Mouse (Mus musculus) liver, embryonic 13.5 days (tissue): ENCODE data around the gene Birc6. TPM values are rescaled to one million over a fixed set of nuclear protein-coding genes. Genes with fewer than 3 reads are reported as not detected.

Experiments
- ATAC-seq: fragments of 200-750 bp; cut with Nextera tagmentation; 2 replicates; pipeline ENCODE4 v1.8.0; 2017; ENCODE audit warnings: low read depth, mild to moderate bottlenecking, moderate number of reproducible peaks, moderate library complexity
- DNase-seq: peaks from one replicate; pipeline ENCODE4 v3.0.0; 2022
- H3K27ac ChIP-seq: fragments of 300-500 bp; sonication (generic); 2 replicates; pipeline ENCODE4 v1.5.1; 2015; ENCODE audit warnings: moderate library complexity, mild to moderate bottlenecking, inconsistent platforms
- H3K27me3 ChIP-seq: fragments of 300-500 bp; sonication (generic); 2 replicates; pipeline ENCODE4 v1.6.1; 2015; ENCODE audit warnings: mild to moderate bottlenecking, inconsistent platforms
- H3K36me3 ChIP-seq: fragments of 300-500 bp; sonication (generic); 2 replicates; pipeline ENCODE4 v1.6.1; 2015; ENCODE audit warnings: mild to moderate bottlenecking, inconsistent platforms
- H3K4me1 ChIP-seq: fragments of 300-500 bp; sonication (generic); replicated peaks from 2 replicates; pipeline ENCODE4 v1.6.1; 2015; ENCODE audit warnings: inconsistent platforms
- H3K4me2 ChIP-seq: fragments of 300-500 bp; sonication (generic); 2 replicates; pipeline ENCODE4 v1.6.1; 2015; ENCODE audit warnings: inconsistent platforms, mild to moderate bottlenecking, moderate library complexity
- H3K4me3 ChIP-seq: fragments of 300-500 bp; sonication (generic); replicated peaks from 2 replicates; pipeline ENCODE4 v1.5.1; 2015; ENCODE audit warnings: mild to moderate bottlenecking, inconsistent platforms
- H3K9ac ChIP-seq: fragments of 300-500 bp; sonication (generic); 2 replicates; pipeline ENCODE4 v1.6.1; 2015; ENCODE audit warnings: mild to moderate bottlenecking, inconsistent platforms
- H3K9me3 ChIP-seq: fragments of 300-500 bp; sonication (generic); replicated peaks from 2 replicates; pipeline ENCODE4 v1.6.1; 2016; ENCODE audit warnings: inconsistent platforms
- WGBS: fragments of 180-500 bp; shearing (Covaris S2); methylation state at CpG from one replicate; pipeline ENCODE4 v1.1.7; 2015; ENCODE audit not compliant: insufficient replicate concordance; 5-methylcytosine and 5-hydroxymethylcytosine counted together
- polyA plus RNA-seq: library from polyadenylated mRNA; unstranded; fragments of >200 nt; fragmentation: Nextera tagmentation; extraction: Ambion mirVana; gene quantifications from 2 replicates; pipeline ENCODE4 v1.2.1, GENCODE M21; 2015

Birc6 gene
- 38.1 and 43.0 TPM in 2 replicates for polyA plus RNA-seq

- H3K27ac ChIP-seq = peak within 1 kb of the TSS; percentile 99
- H3K27me3 ChIP-seq = no peaks in the 10 kb centered on the region
- DNase-seq (peak; percentile 98), ATAC-seq (peak; percentile 94)
- H3K9ac ChIP-seq = peak within 1 kb of the TSS; percentile 97
- under 1% methylated on average over 70 of the region's 71 CpGs for WGBS
- 0 out of 2 replicates have a peak, but pooled peaks cover 2% of the 10 kb centered on the region for H3K36me3 ChIP-seq
- peak within 1 kb of the TSS; percentile 86 for H3K4me2 ChIP-seq
- peaks cover 39% of the 10 kb centered on the region for H3K4me1 ChIP-seq
- H3K9me3 ChIP-seq = no peaks in the 10 kb centered on the region
- peak within 1 kb of the TSS; percentile 97 for H3K4me3 ChIP-seq
Measured at GRCm38 (mm10) chr17:74527729-74528607, at the start of gene Birc6. Gene Birc6 (plus strand): TSS chr17:74528295.

DNA sequence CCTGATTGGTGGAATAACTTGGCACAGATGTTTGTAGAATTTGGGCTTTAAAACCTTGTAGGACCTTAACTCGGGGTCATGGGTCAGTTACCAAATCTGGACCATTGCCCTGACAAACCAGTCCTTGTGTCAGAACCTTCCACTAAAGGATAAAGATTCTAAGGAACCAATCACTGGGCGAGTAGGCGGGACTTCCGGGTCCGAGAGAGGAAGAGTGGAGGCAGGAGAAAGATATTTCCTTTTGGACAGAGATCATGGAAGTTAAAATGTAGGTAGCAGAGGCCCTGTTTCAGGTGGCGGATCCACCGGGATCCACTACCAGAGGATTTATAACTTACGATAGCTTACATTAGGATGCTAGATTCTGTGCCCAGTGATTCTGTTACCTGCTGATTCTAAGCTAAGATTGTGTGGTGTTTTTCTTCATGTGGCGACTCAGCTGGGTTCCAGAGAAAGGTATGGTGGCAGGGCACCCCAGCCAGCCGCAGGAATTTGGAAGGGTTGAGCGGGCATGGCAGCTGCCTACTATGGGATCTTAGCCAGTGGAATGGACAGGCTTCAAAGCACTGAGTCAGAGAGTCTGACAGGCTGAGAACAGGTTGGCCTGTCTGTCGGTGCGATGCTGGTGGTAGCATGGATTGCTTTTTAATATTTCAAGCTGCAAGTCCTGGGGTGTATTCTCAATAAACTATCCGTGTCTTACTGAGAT, 47.6 kb upstream of the Birc6 start:
- H3K9ac ChIP-seq = no peak overlapping the region
- H3K4me3 ChIP-seq = no peak overlapping the region
- H3K4me1 ChIP-seq = no peaks in the 10 kb centered on the region
- H3K27me3 ChIP-seq = 0 out of 2 replicates have a peak, but pooled peaks cover 3% of the 10 kb centered on the region
- H3K27ac ChIP-seq = no peak overlapping the region
- ATAC-seq (no peak), DNase-seq (no peak)
- H3K4me2 ChIP-seq = no peak overlapping the region
- H3K36me3 ChIP-seq = no peaks in the 10 kb centered on the region
- no peaks in the 10 kb centered on the region for H3K9me3 ChIP-seq
- WGBS = 72% methylated on average over 14 of the region's 14 CpGs

DNA sequence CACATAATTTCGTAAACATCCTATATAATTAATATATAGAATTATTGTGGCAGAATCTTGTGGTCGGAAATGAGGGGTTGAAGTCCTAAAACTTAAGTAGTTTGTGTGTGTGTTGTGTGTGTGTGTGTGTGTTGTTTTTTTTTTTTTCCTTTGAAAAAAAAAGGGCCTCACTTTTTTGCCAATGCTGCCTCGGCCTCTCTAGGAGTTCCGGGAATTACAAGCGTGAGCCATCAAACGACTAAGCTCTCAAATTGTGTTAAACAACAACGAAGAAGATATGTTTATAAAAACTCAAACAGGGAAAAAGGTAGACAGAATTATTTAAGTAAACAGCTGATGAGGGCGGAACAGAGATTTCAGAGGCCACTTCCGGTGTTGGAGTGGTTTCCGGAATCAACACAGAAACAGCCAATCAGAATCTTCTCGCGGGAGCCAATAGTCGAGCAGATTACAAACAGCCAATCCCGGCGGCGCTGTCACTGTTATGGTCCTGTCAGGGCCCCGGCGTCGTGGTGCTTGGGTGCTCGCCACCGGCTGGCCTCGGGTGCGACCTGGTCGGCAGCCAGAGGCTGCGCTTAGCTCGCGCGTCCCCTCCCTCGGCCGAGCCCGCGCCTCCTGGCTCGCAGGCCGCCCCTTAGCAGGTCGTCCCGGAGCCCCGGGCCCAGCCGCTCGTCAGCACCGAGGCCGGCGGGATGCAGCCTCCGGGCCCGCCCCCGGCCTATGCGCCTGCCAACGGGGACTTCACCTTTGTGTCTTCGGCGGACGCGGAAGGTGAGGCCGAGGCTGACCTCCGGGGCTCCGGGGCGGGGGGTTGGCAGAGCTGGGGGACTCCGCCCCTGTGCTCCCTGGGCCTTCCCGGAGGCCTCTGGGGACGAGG, 38.8 kb upstream of the Birc6 start, which contains the start of gene Yipf4:
Gene Yipf4, plus strand, starts transcription at position 470 of the 877 bp plus-strand sequence.
- 4% methylated on average over 52 of the region's 58 CpGs for WGBS

GRCm38 (mm10) chr17:74489901-74490220, 38.2 kb upstream of the Birc6 start:
- ATAC-seq = no peak
- no peak for DNase-seq
- WGBS = under 1% methylated on average over 12 of the region's 12 CpGs
- peaks cover 24% of the 10 kb centered on the region for H3K4me1 ChIP-seq
- peak overlapping the region; percentile 95 for H3K4me3 ChIP-seq
- no peaks in the 10 kb centered on the region for H3K9me3 ChIP-seq
- peak overlapping the region; percentile 97 for H3K27ac ChIP-seq
- H3K36me3 ChIP-seq = peaks cover 28% of the 10 kb centered on the region
- H3K4me2 ChIP-seq = peak overlapping the region; percentile 75
- H3K9ac ChIP-seq = peak overlapping the region; percentile 97
- H3K27me3 ChIP-seq = 0 out of 2 replicates have a peak, but pooled peaks cover 2% of the 10 kb centered on the region

More for the DNA sequence above, 38.8 kb upstream of the Birc6 start, which contains the start of gene Yipf4:
- peak; percentile 92 for DNase-seq
- peaks cover 24% of the 10 kb centered on the region for H3K4me1 ChIP-seq
- H3K27ac ChIP-seq = peak within 1 kb of the TSS; percentile 97
- H3K36me3 ChIP-seq = peaks cover 22% of the 10 kb centered on the region
- H3K4me3 ChIP-seq = peak within 1 kb of the TSS; percentile 95
- peak within 1 kb of the TSS; percentile 97 for H3K9ac ChIP-seq
- H3K27me3 ChIP-seq = 0 out of 2 replicates have a peak, but pooled peaks cover 3% of the 10 kb centered on the region
- no peaks in the 10 kb centered on the region for H3K9me3 ChIP-seq
- peak; percentile 97 for ATAC-seq
- H3K4me2 ChIP-seq = peak within 1 kb of the TSS; percentile 75

DNA sequence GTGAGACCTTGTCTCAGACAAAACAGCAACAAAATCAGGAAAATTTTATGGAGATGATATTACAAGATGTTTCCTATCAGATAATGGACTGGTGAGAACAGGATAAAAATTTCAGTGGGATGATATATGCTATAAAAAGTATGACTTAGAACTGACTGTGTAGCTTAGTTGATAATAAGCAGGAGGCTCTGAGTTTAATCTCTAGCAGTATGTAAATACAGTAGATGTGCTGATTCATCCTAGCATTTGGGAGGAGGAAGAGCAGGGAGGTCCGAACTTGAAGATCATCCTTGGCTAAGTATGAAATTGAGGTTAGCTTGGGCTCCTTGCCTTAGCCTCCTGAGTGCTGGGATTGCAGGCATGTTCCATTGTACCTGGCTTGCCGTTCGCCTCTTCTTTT, 36.5 kb upstream of the Birc6 start:
- DNase-seq (no peak), ATAC-seq (peak; percentile 68)
- Histone ChIP-seq H3K4me1 (peaks cover 24% of the 10 kb centered on the region), H3K27me3 (no peaks in the 10 kb centered on the region), H3K27ac (peak overlapping the region; percentile 85), H3K4me3 (peak overlapping the region; percentile 95), H3K9me3 (no peaks in the 10 kb centered on the region), H3K4me2 (peak overlapping the region; percentile 75), H3K36me3 (peaks cover 43% of the 10 kb centered on the region), H3K9ac (peak overlapping the region; percentile 97; the same call in 1 of the 2 replicates)
- WGBS = 61% methylated on average over 3 of the region's 3 CpGs

DNA sequence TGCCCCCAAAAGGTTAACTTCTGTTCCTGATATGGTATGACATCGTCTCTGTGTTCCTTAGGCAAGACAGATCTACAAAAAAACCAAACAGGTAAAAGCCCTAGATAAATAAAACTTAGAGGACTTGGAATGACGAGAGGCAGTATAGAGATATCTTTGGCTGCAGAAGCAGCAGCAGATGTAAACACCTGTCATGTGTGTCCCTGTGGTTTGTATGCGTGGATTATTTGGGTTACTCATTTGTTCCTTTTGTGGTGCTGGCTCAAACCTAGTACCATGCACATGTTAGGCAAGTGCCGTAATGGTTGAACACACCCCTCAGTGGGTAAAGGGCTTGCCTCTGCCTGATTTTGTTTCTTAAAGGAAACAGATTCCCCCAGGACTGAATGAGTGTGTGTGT, 27.9 kb upstream of the Birc6 start:
- no peak overlapping the region for H3K27ac ChIP-seq
- H3K4me2 ChIP-seq = no peak overlapping the region
- no peaks in the 10 kb centered on the region for H3K4me1 ChIP-seq
- no peak for ATAC-seq
- no peak for DNase-seq
- H3K36me3 ChIP-seq = peaks cover 51% of the 10 kb centered on the region
- H3K9me3 ChIP-seq = no peaks in the 10 kb centered on the region
- no peaks in the 10 kb centered on the region for H3K27me3 ChIP-seq
- H3K9ac ChIP-seq = no peak overlapping the region
- no peak overlapping the region for H3K4me3 ChIP-seq
- WGBS = 79% methylated on average over 4 of the region's 4 CpGs

DNA sequence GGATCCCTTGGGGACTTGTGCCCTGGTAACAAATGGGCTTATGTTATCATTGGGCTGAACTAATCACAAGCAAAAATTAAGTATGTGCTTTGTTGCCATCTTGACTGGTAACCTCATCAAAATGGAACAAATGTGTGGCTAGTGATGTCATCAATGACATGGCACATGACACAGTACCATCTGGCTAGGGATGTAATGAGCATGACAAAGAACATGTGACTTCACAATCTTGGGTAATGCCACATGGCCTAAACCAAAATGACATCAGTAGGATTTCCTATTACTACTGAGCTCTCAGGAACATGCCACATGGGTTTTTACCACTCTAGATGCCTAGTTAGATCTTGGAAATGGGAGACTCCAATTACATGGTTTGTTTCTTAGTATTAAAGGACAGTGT, 27.0 kb upstream of the Birc6 start:
- Histone ChIP-seq H3K27ac (no peak overlapping the region), H3K27me3 (no peaks in the 10 kb centered on the region), H3K4me3 (no peak overlapping the region), H3K9ac (no peak overlapping the region), H3K36me3 (peaks cover 43% of the 10 kb centered on the region), H3K9me3 (no peaks in the 10 kb centered on the region), H3K4me2 (no peak overlapping the region), H3K4me1 (no peaks in the 10 kb centered on the region)
- no peak for ATAC-seq
- no peak for DNase-seq

DNA sequence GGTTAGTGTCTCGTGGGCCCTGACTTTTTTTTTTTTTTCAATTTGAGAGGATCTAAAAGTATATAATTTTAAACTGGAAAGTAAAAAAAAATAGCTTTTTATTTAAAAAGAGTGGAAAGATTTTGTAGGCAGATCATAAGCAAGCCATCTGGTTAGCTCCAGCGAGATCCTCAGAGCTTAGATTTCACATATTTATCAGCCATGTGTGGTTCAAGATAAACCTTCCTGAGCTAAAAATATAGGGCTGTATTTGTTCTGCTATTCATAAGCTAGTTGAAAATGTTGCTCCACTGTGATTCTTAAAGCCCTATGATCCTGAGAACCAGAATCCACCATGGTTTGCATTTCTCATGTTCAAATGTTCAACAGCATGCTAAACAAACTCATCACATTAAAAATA, 20.2 kb upstream of the Birc6 start:
- Histone ChIP-seq H3K36me3 (no peaks in the 10 kb centered on the region), H3K4me3 (no peak overlapping the region), H3K9me3 (no peaks in the 10 kb centered on the region), H3K27ac (no peak overlapping the region), H3K4me2 (no peak overlapping the region), H3K9ac (no peak overlapping the region), H3K4me1 (peaks cover 10% of the 10 kb centered on the region), H3K27me3 (no peaks in the 10 kb centered on the region)
- 30% methylated on average over 2 of the region's 2 CpGs for WGBS
- DNase-seq (no peak), ATAC-seq (no peak)

DNA sequence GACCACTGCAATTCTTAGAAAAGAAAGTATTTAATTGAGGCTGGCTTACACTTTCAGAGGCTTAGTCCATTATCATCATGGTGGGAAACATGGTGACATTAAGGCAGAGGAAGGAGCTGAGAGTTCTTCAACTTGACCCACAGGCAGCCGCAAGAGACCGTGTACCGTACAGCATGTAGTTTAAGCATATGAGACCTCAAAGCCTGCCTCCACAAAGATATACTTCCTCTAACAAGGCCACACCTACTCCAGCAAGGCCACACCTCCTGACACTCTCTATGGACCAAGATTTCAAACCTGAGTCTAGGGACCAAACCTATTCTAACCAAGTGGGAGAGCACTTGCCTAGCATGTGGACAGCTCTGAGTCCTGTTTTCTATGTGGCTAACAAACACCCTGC, 19.5 kb upstream of the Birc6 start:
- Histone ChIP-seq H3K27ac (no peak overlapping the region), H3K36me3 (no peaks in the 10 kb centered on the region), H3K4me2 (0 out of 2 replicates have a peak overlapping the region, but pooled peaks have one; percentile 8), H3K9me3 (no peaks in the 10 kb centered on the region), H3K9ac (no peak overlapping the region), H3K4me3 (no peak overlapping the region), H3K27me3 (no peaks in the 10 kb centered on the region), H3K4me1 (peaks cover 10% of the 10 kb centered on the region)
- ATAC-seq (no peak), DNase-seq (no peak)
- WGBS = 43% methylated on average over 3 of the region's 3 CpGs

GRCm38 (mm10) chr17:74512308-74512707, 15.8 kb upstream of the Birc6 start:
- no peaks in the 10 kb centered on the region for H3K36me3 ChIP-seq
- no peaks in the 10 kb centered on the region for H3K9me3 ChIP-seq
- no peak overlapping the region for H3K27ac ChIP-seq
- no peak for ATAC-seq
- no peak overlapping the region for H3K4me3 ChIP-seq
- H3K4me1 ChIP-seq = peaks cover 10% of the 10 kb centered on the region
- WGBS = 62% methylated on average over 2 of the region's 2 CpGs
- H3K4me2 ChIP-seq = no peak overlapping the region
- no peak for DNase-seq
- no peaks in the 10 kb centered on the region for H3K27me3 ChIP-seq
- H3K9ac ChIP-seq = no peak overlapping the region
